Mouse (Mus musculus) kidney, postnatal 36 days (tissue): ENCODE data around the gene Gm20835.
"Not testable (repeated sequence)": the region's sequence is repeated elsewhere in the genome, so short reads cannot be mapped to it uniquely, and the experiment has no call there.

Source experiments
- DNase-seq, 2 experiments: peaks; one replicate each; pipeline ENCODE4 v3.0.0; 2021 to 2022; ENCODE audit warnings: mixed read lengths in 2 of 2

The Gm20835 gene

GRCm38 (mm10) chrY:36735190-36735589, at the start of gene Gm20835:
Gene Gm20835, minus strand, starts transcription at chrY:36735290.
- DNase-seq = not testable (repeated sequence)
